Mouse (Mus musculus) c-Kit-positive CD71-negative TER-119-negative erythroid progenitor cells, embryonic 14.5 days (primary cell): ENCODE measurements around the gene Olfr1367.

ENCODE experiments used
- DNase-seq: peaks from one replicate; pipeline ENCODE4 v3.0.0-alpha.2; 2013; ENCODE audit warnings: low read depth

Olfr1367 gene

DNA sequence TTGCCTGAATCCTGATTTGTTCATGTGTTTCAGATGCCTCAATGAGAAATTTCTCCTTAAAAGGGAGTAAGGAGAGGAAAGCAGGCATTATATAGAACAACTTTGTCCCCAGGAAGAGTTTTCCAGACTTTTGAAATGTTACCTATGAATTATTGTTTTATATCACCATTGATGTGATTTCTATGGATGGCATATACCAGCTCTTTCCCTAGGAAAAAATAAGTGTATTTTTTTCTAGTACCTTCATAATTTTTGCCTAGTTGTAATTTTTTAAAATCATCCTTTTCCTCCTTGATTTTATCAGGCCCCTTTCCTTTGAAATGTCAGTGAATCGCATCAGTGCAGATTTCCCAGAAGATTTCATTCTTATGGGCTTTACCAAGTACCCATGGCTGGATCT lies at the start of gene Olfr1367:
Gene Olfr1367, plus strand, starts transcription at position 301 of the 400 bp plus-strand sequence.
- DNase-seq: no peak

DNA sequence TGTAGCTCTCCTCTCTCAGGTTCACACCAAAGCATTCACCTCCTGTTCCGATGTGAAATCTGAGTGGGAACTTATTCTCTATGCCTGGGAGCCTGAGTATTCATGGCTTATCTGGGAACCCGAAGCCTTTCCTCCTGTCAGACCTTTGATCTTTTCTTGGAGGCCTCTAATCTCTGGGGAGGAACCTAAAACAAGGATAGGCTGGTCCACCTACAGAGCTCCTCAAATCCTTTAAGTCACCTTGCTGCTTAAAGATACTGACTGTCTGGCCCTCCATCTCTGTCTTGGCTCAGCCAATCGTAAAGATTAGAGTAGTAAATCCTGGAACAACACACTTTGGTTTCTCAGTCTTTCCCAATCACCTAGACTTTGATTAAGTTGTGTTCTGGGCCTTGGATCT lies 48.2 kb upstream of the Olfr1367 start:
- DNase-seq: no peak

DNA sequence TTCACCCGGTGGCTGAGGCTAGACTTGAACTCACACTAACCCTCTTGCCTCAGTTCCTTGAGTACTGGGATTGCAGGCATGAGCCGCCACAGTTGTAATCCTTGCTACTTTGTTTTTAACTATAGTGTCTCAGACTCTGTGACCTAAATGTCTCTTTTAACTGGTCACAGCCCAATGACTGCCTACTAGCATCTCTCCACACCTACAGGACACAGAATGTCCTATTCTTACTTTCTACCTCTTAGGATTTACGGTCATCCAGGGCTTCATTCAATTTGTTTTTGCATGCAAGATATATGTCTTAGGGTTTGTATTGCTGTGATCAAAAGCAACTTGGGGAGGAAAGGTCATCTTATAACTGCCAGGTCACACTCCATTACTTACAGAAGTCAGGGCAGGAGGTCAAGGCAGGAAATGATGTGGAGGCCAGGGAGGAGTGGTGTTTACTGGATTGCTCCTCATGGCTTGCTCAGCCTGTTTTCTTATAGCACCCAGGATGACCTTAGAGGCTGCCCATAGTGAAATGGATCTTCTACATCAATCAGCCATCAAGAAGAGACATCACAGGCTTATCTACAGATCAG lies 42.1 kb upstream of the Olfr1367 start:
- no peak for DNase-seq

DNA sequence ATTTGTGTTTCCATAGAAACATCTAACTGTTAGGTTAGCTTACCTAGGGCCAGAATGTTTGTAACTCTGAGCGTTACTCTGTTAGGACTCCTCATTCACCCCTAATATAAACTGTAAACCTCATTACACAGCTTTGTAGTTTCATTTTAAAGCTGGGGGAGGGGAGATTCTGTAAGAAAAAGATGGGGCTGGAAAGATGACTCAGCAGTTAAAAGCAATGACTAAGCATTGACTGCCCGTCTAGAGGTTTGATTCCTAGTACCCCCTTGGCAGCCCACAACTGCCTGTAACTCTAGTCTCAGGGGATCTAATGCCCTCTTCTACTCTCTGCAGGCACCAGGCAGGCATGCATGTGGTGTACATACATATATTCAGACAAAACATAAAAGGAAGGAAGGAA lies 36.9 kb upstream of the Olfr1367 start:
- no peak for DNase-seq

DNA sequence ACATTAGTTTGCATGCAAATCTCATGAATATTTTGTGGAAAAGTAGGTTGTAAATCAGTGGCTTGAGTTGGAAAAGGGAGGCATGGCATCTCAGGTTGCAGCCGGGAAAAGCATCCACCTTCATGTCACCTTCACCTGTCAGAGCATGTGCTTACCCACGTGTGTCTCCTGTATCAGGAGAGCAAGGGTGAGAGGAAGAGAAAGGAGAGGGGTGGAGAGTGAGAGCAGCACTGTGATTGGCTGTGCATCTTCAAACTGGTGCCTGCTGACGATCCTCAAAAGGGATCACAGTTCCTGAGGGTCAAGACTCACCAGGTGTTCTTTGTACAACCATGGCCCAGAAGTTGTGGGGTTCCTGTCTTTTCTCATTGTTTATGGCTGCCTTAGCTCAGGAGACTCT lies 34.8 kb upstream of the Olfr1367 start, which contains the start of gene Gpx6:
Gene Gpx6, plus strand, starts transcription at position 200 of the 400 bp plus-strand sequence.
- no peak for DNase-seq

DNA sequence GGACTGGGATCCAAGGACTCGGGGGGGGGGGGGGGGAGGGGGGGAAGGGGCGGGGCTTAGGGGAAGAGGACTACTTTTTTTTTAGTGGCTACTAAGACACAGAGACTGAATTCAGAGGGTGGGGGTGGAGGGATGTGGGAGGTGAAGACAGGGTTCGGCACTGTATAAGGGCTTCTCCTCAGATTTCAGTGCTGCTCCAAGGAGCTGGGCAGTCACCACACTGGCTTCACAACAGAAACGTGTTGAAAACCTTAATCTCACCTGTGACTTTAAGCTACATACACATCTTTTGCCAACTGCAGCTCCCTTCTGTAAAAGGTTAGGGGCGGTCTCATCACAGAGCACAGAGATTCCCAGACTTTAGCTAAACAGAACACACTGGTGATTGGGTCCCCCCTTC lies 33.9 kb upstream of the Olfr1367 start:
- DNase-seq: no peak

DNA sequence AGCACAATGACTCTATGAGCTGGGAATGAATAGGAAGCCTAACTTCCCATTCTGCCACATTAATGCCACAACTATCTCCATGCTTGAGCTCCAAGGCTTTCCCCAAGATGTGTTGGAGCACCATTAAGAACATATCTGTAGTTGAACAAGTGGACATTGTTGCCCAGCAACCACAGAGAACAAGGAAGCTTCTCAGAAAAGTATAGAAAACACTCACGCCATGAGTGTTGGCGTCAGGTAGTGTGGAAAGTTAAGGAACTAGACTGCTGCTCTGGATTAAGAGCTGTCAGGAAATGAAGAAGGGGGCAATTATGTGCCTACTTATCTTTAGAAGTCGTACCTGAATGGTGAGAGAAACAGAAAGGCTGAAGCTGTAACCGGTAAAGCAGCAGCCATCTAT lies 32.8 kb upstream of the Olfr1367 start:
- DNase-seq: no peak

DNA sequence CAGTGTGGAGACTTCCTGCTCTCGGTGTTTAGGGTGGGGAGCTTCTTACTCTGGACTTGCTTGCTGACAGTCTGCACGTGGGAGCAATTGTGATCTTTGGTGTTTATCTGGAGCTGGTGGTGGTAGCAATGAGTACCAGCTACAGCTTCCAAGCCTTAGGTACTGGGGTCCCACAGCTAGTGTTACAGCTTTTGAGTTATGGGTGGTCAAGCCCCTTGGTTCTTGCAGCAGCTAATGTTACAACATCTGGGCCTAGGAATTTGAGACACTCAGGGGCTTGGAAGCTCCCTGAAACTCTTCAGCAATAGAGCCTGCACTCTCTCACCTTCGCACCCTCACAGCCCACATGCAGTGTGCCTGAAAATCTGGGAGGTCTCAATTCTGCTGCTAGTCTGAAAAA lies 26.4 kb upstream of the Olfr1367 start:
- no peak for DNase-seq

DNA sequence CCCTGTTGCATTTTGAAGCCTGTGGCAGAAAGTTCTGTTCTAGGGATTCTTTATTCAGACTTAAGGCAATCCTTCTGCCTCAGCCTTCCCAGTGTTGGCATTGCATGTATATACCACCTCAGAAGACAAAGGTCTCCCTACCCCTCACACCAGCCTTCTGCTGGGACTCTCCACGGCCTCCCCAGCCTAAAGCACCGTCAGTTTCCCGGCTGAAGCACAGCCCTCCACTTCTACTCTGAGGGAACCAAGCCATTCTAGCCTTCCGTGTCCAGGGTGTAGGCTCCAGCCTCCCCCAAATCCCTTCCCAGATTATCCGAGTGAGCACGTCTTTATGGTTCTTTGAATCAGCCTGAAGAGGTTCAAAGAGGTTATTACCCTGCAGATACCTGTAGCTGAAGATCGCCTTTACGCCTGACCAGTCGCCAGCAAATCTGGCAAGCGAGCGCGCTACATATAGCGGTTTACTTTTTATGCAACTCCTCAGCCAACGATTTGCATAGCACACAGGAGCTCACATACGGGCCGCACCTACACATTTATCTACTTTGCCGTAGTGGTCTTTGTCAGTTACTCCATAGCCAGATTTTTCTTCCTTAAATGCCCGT lies 24.7 kb upstream of the Olfr1367 start:
- DNase-seq: no peak

DNA sequence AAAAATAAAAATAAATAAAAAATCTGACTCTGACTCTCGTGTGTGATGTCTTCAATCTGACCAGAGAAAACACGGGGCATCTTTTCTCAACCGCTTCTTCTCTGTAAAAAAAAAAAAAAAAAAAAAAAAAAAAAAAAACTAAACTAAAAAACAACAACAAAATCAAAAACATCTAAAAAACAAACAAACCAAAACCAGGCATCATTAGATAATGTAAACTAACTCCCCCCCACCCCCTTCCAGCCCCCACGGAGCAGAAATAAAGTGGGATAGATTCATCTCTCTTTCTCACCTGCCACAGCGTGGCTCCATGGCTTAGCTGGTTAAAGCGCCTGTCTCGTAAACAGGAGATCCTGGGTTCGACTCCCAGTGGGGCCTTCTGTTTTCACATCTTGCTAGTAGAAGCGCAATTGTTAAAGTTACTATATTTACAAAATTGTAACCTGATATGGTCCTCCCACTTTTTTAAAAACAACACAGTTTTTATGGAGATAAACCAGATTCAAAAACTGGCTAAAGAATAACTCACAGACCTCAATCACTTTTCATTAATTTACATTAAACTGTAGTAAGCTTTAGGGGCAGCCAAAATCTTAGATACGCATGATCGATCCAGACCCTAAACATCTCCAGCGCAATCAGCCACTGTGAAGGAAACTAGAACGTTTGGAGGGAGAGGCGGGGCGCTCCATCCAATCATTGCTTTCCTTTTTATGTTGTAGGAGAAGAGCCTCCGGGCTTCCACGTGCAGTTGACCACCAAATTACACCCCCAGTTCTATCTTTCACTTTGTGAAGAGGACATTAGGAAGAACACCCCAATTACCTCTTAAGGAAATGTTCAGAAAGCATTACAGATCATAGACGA lies 24.0 kb upstream of the Olfr1367 start:
- DNase-seq: no peak

DNA sequence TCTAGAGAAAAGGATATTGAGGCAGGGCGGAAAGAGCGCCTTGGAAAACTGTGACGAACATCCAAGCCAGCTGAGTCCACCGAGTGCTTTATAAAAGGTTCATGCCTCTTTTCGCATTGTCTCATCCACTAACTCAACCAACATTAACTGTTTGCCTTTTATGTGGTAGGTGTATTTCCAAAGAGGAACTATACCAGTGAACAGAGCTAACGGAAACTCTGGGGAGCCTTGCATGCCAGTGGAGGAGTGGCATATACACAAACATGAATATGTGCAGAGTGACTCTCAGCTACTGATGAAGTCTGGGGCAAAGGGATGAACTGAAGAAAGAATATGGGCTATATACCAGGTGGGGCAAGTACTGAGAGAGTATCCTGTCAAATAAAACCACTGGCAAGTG lies 23.3 kb upstream of the Olfr1367 start:
- no peak for DNase-seq

DNA sequence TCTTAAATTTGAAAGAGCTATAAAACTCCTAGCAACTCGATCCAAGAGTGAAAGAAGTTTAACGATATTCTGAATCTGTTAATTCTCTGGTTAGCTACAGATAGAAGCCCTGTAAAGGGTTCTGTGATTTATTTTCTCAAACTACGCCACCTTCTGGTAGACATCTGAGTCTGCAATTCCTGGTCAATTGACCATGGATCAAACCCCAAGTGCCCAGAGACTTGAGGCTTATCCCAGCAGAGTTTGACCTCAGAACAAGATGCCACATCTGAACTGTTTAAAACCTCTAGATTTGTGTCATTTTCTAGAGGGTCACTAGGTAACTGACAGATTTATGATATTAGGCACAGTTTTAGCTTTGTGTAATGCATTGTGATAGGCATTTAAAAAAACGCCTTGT lies 20.5 kb upstream of the Olfr1367 start:
- no peak for DNase-seq

DNA sequence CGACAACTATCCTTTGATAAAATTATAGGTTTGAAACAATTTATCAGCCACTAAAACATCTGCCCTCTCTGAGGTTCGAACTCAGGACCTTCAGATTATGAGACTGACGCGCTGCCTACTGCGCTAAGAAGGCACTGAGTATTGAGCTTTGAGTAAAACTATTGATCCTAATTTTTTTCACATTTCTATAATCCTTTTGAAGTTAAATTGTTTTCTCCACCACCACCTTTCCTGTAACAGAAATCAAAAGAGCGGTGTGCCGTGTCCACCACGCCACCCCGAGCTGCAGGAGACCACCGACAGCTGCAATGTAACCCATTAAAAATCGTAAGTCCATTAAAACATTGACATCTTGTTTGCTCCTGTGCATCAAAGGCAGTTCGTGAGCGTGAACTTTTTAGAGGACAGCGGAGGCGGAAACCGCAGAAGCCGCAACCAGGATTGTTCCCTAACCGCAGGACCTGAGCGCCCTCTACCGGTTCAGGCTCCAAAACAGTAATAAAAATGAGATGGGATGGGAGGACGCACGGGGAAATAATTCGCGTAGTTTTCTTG lies 20.0 kb upstream of the Olfr1367 start:
- peak; percentile 64 for DNase-seq

DNA sequence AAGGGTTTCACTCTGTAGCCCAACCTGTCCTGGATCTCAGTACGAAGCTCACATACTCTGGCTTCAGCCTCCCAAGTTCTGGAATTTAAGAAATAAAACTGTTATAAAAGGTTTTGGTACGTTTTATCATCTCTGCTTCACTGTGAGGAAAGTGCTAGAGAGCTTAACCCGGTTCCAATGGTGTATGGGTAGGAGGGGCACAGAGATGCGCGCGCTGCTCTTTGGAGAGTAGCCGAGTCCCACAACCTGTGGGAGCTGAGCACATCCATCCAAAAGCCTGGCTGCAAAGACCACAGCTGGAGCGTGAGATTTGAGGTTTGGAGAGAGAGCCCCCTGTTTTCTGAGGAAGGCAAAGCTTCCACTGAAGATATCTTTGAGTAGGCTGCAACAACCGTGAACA lies 19.3 kb upstream of the Olfr1367 start:
- no peak for DNase-seq

DNA sequence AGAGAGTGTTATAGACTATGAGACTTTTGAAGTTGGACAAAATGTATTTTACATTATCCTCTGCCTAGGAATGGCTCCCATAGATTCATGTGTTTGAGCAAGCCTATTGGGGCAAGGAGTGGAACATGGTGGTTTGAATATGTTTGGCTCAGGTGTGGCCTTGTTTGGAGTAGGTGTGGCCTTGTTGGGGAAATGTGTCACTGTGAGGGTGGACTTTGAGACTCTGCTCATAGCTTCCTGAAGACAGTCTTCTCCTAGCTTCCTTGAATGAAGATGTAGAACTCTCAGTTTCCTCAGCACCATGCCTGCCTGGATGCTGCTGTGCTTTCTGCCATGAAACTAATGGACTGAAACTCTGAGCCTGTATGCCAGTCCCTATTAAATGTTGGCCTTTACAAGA lies 3.9 kb downstream of the Olfr1367 start:
- DNase-seq: no peak

DNA sequence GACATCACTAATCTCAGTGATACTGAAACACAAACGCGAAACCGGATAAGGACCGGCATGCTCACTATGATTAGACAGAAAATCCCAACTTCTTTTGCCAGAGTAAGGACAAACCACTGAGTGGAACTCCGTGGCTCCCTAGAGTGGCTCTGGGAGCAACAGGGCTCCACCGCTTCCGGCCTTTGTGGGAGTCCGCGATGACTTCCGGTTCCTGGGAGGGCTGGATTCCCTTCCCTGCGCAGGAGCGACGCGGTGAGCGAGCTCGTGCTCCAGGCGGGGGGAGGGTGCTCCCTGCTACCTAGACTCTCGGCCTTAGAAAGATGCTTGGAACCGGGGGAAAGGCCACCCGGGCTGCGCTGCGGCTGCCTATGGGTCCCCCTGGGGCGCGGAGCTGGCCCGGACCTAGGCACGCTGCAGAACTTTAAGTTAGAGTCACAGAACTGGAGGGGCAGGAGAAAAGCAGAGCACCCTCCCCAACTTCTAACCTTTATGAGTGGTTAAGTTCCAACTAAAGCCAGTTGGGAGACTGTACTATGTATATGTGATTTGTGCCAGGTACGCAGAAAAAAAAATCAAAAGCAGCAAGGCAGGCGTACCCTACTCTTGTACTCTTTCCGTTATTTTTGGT lies 16.0 kb downstream of the Olfr1367 start, which contains the start of gene Zscan12:
Gene Zscan12, plus strand, starts transcription at position 200 of the 628 bp plus-strand sequence.
- DNase-seq: peak; percentile 74

DNA sequence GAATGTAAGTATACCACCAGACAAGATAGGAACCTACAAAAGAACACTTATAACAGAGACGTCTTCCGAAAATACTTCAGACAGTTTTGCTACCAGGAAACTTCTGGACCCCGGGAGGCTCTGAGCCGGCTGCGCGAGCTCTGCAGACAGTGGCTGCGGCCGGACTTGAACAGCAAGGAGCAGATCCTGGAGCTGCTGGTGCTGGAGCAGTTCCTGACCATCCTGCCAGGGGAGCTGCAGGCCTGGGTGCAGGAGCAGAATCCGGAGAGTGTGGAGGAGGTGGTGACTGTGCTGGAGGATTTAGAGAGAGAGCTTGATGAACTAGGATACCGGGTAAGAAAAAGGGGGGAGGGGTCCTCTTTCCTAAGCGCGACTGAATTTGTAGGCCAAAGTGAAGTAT lies 17.0 kb downstream of the Olfr1367 start:
- no peak for DNase-seq

DNA sequence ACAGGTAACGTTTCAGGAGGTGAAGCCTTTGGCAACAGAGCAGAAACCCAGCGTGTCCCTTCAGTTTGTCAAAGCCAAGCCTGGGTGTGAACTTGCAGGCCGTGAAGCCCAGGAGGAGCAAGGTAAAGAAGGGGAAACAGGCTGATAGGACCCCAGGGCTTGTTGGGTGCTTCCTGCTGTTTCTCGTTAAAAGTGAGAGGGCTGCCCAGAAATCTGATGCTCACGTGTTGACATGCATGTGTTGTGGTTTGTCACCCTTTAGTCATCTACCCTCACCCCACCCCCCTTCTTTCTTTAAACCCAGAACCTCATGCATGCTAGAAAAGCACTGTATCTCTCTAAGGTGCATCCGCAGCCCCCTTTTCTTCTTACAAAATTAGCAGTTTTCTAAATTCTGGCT lies 19.9 kb downstream of the Olfr1367 start:
- DNase-seq: no peak

DNA sequence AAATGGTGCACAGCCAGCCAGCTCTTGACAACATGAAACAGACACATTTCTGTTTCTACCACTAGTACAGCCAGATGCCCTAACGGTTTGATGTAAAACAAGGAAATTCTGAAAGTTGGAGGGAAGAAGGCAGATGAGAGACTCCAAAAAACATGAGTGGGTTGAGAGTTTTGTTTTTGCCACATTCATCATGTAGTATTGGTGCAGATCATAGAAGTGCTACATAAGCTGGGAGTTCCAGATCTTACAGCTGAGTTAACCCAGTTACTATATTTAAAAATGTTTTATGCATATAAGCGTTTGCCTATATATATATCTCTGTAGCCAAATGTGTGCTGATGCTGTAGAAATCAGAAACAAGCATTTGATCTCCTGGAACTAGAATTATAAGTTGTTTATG lies 26.0 kb downstream of the Olfr1367 start:
- no peak for DNase-seq

DNA sequence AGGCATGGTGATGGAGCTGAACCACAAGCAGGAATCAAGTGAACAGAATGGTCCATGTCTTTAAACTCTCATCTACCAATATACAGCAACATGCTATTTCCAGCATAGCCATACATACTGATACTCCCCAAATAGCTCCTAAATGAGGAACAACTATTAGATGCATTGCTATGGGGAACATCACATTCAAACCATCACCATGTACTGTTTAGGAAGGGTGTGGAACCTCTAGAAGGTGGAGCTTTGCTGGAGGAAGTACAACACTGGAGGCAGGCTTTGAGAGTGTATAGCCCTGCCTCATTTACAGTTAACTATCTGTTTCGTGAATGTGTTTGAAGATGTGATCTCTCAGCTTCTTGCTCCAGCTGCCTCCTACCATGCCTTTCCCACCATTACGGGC lies 31.1 kb downstream of the Olfr1367 start:
- no peak for DNase-seq

DNA sequence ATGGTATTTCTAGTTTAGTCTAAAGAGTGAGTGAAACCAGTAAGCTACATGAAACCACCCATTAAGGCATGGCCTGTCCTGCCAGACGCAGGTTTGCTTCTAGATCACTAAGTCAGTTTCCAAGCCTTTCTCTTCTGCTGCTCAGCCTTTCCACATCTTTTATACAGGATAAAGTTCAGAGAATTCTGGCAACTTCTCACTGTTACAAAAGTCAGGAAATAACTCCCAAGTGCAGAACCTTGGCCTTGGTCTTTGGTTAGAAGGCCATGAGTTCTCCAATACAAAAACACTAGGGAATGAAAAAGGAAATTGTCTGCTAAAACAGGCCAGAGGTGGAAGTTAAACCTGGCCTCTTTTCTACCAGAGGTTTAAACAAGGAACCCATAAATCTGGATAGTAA lies 48.5 kb downstream of the Olfr1367 start:
- no peak for DNase-seq

DNA sequence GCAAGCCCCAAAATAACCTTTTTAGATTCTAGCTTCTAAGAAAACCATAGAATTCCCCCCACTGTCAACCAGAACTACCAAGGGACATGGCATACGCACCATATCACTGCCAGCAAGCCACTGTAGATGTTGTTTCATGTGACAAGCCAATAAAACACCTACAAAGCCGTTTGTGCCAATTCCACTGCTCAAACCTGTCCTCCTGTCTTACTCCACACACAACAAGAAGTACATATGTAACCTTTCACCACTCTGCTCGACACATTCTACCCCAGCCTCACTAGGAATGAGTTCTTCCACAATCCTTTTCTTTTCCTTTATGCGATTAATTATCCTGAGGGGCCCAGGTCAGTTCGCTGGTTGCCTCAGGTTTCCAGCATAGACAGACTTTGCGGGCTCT lies 48.9 kb downstream of the Olfr1367 start:
- DNase-seq: no peak
